Mouse (Mus musculus): ENCODE data around the gene Trpm7. TPM values are rescaled to one million over a fixed set of nuclear protein-coding genes. Genes with fewer than 3 reads are reported as not detected.

Trpm7 gene
- polyA plus RNA-seq, 3 experiments from 2014 or later, result 53.3 to 83.4 (median 56.1) TPM

Other genes starting within 250 kb of the Trpm7 start
- 10 to 100 TPM; 53.4 to 72.2 (median 57.8) TPM for gene Gabpb1, start 199.9 kb downstream of the Trpm7 start, polyA plus RNA-seq (2017; shearing (Covaris generic))
- gene Usp8, start 168.9 kb downstream of the Trpm7 start, polyA plus RNA-seq (2017; shearing (Covaris generic)), result 10 to 100 TPM; 36.8 to 44.7 (median 42.2) TPM
- 1 to 10 TPM; 4.4 to 9.9 (median 9.1) TPM for gene Usp50, start 92.8 kb downstream of the Trpm7 start, polyA plus RNA-seq (2017; shearing (Covaris generic))
- 100 to 1,000 TPM in 1 of 3 experiments, 10 to 100 TPM in 2; 67.1 to 107 (median 73.4) TPM for gene Sppl2a, start 57.0 kb upstream of the Trpm7 start, polyA plus RNA-seq (2017; shearing (Covaris generic))
- gene Ap4e1, start 132.5 kb upstream of the Trpm7 start, polyA plus RNA-seq (2017; shearing (Covaris generic)), result 10 to 100 TPM; 11.4 to 15.1 (median 13.6) TPM
- gene Blvra, start 194.4 kb upstream of the Trpm7 start, polyA plus RNA-seq (2017; shearing (Covaris generic)), result 100 to 1,000 TPM in 1 of 3 experiments, 10 to 100 TPM in 2; 95.3 to 130 (median 96.5) TPM